Mouse (Mus musculus) lung, postnatal 10 days (tissue): Measurements from ENCODE around the gene Klc4.

Experiments used
- DNase-seq: peaks from one replicate; pipeline ENCODE4 v3.0.0; 2021

Klc4 gene

DNA sequence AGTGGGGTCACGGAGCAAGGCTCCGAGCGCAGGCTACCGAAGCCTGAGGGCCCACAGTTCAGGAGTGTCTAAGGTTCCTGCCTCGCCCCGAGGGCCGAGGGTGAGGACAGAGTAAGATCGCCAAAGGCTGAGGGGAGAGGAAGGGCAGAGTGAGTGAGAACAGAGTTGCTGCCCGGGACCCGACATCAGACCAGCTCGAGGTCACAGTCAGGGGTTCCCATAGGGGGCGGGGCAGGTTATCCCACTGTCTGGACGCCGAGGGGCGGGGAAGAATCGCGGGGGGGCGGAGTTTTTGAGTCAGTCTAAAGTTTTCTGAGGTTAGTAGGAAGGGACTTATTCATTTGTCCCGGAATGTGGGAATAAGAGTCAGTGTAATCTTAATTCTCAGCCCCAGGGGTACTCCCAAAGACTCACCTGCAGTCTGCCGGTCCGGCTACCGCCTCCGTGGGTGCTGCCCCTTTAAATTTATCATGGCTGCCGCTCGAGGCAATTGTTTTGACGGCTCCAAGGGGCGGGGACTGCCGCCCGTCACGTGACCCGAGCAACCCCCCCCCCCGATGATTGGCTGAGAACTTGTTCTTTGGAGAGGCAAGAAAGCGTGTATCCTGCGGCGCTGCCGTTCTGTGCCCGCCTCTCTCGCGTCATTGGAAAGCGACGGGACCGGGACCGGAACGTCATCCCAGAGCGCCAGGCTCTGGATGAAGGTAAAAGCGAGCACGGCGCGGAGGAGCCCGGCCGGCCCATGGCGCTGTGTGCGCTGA lies at the start of gene Klc4, which contains the start of gene Mrpl2:
TSS of gene Klc4 (minus strand) at position 462 of the 761 bp plus-strand sequence.
TSS of gene Mrpl2 (plus strand) at position 669 of the 761 bp plus-strand sequence.
- peak; percentile 99 for DNase-seq

DNA sequence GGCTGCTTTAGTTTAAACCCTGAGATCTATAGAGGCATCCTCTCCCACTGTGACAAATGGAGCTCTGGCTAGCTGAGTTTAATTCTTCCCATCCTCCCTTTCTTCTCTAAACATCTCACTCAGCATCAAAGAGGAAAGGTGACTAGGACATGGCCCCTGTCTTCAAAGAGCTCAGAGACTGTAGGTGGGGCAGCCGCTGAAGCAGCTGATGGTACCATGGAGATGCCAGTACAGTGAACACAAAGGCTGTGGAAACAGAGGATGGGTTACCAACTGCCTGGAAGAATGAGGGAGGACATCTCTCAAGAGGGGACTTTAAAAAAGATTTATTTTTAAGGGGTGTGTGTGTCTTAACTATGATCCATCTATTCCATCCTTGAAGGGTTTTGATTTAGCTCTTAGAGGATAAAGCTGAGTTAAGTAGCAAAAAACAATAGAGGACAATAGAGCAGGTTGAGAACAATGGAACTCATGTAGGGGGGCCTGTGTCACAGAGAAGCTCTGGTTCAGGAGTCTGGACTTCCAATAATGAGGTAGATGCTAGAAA lies 48.8 kb upstream of the Klc4 start:
- no peak for DNase-seq

GRCm38 (mm10) chr17:46691390-46691789 lies 45.6 kb upstream of the Klc4 start:
- DNase-seq = no peak

DNA sequence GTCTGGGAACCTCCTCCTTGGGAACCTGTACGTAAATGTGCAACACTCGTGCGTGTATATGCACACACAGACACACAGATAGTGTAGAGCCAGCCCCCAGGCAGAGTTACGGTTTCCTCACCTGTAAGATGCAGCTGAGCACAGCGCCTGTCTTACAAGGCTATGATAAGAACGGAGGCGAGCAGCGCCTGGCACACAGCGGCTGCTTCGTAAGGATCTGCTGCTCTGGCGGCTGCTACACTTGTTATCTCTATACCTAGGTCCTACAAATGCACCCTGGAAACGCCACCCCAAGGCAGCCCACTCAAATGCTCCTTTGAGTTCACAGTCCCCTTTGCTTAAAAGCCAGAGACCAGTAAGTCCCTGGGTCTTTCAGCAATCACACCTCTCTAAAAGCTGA lies 44.8 kb upstream of the Klc4 start:
- no peak for DNase-seq

- DNase-seq = no peak
Measured at GRCm38 (mm10) chr17:46685913-46686312, 40.1 kb upstream of the Klc4 start.

- DNase-seq = no peak
Measured at GRCm38 (mm10) chr17:46682654-46683389, 37.0 kb upstream of the Klc4 start.

DNA sequence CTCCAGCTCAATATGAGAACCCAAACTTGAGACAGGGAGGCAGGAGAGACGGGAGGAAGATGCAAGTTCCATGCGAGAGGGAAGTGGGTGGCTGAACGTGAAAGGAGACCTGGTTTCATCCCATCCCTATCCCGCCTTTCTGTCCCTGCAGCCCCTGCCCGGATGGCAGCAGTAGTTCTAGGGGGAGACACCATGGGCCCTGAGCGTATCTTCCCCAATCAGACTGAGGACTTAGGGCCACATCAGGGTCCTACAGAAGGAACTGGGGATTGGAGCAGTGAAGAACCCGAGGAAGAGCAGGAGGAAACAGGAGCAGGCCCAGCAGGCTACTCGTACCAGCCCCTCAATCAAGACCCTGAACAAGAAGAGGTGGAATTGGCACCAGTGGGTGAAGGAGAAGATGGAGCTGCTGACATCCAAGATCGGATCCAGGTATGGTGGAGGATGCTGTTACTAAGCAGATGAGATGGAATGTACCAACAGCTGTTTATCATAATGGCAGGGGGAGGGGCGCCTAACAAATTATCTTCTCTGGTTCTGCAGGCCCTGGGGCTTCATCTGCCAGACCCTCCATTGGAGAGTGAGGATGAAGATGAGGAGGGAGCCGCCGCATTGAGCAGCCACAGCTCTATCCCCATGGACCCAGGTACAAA lies 35.8 kb upstream of the Klc4 start:
- DNase-seq = no peak

- peak; percentile 99 for DNase-seq
Measured at GRCm38 (mm10) chr17:46680760-46681373, 35.0 kb upstream of the Klc4 start, which contains the start of gene Klhdc3. Gene Klhdc3 (minus strand): TSS chr17:46680914.

GRCm38 (mm10) chr17:46679843-46680759 lies 34.3 kb upstream of the Klc4 start:
- DNase-seq = peak; percentile 65

- DNase-seq = no peak
Measured at GRCm38 (mm10) chr17:46678911-46679310, 33.1 kb upstream of the Klc4 start.

DNA sequence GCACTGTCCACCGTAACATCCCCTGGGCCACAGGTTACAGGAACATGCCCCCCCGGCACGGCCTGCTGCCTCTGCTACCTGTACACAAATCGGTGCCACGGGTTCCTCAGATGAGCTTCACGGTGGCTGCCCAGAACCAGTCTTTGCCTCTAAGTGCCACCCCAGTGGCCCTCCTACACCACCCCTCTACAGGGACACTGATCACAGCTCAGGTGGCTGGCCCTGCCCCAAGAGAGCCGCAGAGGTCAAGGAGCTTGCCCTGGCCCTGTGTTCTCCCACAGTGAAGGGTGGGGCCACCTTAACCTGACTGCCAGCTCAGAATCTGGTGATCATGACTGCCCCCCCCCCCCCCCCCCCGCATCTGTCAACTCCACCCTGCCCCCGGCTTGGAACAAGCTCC lies 32.6 kb upstream of the Klc4 start, which contains the start of gene Mea1:
TSS of gene Mea1 (plus strand) at position 378 of the 400 bp plus-strand sequence.
- DNase-seq = peak; percentile 47

DNA sequence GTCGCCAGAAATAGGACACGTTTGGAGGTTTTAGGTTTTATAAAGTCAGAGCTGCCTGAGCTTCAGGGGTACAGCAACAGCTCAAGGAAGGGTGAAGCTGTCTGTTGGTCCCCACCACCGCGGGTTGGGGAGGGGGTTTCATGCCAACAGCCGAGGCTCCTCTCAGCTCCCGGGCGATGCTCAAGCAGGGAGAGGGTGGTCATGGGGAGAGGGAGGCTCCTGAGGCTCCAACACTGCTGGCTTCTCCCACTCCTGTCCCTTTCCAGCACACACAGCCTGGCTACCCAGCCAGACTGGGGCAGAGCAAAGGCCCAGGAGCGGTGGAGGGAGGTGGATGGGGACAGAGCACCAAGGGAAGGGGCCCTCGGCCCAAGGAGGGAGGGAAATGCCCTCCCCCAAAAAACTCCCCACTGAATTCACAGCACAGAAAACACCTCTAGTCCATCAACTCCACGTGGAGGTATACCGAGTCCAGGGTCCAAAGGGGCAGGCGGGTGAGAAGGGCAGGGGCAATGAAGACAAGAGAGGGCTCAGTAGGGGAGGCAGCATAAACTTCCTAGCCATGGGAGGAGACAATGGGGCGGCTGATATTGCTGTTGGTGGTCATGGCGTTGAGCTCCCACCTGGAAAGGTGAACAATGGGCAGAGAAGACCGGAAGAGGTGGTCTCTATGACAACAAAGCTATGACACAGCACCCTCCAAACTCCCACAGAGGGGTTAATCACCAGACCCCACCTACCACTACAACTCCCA lies 28.9 kb upstream of the Klc4 start:
- DNase-seq = no peak

- peak; percentile 95 for DNase-seq
Measured at GRCm38 (mm10) chr17:46673850-46674529, 28.2 kb upstream of the Klc4 start, which contains the start of gene Rrp36. Gene Rrp36 (minus strand): TSS chr17:46674352.

- DNase-seq = no peak
Measured at GRCm38 (mm10) chr17:46669911-46670310, 24.1 kb upstream of the Klc4 start.

GRCm38 (mm10) chr17:46667712-46668111 lies 21.9 kb upstream of the Klc4 start:
- no peak for DNase-seq

DNA sequence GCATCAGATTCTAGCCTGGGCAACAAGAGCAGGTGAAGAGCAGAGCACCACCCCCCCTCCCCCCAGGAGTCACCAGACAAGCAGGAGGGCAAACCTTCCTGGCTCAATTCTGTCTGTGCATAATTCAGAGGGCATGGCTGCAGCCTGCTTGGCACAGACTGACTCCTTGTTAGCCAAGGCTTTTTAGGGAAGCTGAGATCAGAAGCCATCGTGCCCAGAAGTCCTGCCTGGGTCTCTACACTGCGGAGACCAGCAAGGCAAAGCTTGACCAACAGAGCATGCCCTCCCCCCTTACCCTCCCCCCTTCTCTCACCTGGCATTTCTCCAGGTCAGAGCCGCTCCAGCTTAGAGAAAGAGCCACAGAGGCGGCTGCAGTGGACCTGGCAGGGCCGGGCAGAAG lies 16.9 kb upstream of the Klc4 start:
- no peak for DNase-seq

DNA sequence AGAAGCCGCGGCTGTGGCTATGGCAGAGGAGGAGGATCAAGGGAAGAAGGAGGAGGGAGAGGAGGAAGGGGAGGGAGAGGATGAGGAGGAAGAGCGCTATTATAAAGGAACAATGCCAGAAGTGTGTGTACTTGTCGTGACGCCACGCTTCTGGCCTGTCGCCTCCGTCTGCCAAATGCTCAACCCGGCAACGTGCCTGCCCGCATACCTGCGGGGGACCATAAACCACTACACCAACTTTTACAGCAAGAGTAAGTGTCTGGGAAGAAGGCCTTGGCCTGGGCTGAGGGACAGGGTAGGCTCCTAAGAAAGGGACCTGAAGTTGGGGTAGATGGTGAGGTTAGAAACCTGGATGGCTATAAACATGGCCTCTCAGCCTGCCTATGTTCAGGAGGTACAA lies 16.2 kb upstream of the Klc4 start:
- no peak for DNase-seq

DNA sequence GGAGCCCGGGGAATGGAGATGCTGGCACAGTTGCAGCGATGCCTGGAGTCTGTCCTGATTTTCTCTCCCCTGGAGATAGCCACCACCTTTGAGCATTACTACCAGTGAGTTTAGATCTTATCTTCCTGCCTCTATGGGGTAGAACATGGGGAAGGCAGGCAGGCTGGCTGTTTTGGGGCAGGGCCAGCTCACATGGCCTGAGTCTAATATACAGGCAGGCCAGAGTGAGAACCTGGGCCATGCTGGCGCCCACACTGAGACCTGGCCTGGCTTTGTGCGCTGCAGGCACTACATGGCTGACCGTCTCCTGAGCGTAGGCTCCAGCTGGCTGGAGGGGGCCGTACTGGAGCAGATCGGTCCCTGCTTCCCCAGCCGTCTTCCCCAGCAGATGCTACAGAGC lies 15.5 kb upstream of the Klc4 start:
- DNase-seq = no peak

DNA sequence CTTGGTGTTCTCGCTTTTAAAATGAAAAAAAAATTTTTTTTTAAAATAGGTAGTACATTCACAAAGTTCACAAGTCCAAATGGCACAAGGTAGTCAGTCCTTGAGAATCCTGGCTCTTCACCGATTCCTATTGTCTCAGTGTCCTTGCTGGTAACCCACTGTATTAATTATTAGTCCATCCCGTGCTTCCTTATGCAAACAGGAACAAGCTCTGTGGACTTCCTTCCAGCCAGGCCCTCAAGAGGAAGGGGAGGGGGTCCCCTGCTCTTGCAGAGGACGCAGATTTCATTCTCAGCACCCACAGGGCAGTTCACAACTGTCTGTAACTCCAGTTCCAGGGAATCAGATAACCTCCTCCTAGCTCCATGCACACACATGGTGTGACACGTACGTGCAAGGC lies 10.2 kb upstream of the Klc4 start:
- no peak for DNase-seq
